In the genomic region with DNA sequence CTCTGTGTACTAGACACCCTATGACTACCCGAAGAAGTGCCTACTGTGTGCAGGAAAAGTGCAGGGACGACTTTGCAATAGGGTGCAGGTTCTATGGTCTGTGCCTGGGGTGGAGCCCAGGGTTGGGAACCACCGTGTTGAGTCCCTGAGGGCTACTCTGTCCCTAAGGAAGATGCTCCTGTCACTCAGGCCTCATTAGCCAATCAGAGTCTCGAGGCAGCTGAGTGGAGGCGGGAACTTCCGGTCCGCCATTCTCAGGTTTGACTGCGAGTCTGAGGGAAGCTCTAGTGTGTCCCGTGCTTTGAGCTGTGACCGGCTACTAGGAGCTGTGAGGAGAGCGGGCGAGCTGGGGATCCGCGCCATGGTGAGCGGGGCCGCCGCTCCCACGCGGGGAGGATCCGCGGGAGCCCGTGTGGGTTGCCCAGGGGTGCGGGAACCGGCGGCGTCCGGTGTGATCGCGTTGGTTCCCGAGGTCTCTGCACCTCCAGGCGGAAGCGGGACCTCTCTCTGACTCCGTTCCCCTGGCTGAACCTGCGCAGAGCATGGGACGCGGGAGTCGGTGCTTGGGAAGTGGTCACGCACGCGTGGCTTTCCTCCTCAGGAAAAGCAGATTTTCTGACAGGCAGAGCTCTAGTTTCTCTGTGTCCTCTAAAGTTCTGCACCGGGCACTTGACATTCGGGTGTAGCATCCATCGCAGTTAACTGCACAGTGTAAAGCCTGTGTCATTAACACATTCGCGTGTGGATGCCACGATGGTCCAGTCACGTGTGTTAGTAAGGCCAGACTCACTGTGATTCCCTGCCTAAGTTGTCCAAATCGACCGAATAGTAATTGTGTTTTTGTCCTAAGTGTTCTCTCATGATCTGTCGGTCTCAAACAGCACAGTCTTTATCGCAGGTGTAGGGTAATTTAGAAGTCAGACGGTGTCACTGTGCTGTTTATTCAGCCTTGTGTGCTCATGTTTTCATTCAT, we compare ENCODE assay signal across 8 mouse cellular contexts. TPM values are rescaled to one million over a fixed set of nuclear protein-coding genes. Genes with fewer than 3 reads are reported as not detected.
DNase-seq lines count a peak whose midpoint lies in the region; ATAC-seq lines count a peak whose summit lies in the region.
"Not testable (repeated sequence)": the region's sequence is repeated elsewhere in the genome, so short reads cannot be mapped to it uniquely, and the experiment has no call there.

A gene (plus strand): TSS at position 257 of the 973 bp plus-strand sequence.

- intact Hi-C loops in gastrocnemius, postnatal 14 days (cut with DNase I; ENCODE audit: low total_unique reads) = not testable (repeated sequence)

- peak within 1 kb of the TSS; percentile 90 for H3K4me3 ChIP-seq in megakaryocyte, embryonic 14.5 days (replicated peaks)

- peak; percentile 78 for DNase-seq in adrenal gland, adult 18-20 months (ENCODE audit: low spot score in 2 of 2)
- DNase-seq in embryo, embryonic 10.5 days (ENCODE audit: low spot score) = peak; percentile 97
- peak; percentile 78 for DNase-seq in gastrocnemius, postnatal 14 days
- DNase-seq in left cerebral cortex, adult 9 months (ENCODE audit: low spot score in 2 of 2) = peak; percentile 79 to 92
- DNase-seq in right cerebral cortex, adult 2 months (ENCODE audit: low spot score in 2 of 2) = peak; percentile 87 to 88
- DNase-seq in urinary bladder, postnatal 14 days (ENCODE audit: low spot score) = peak; percentile 88

- peaks cover 13% of the 10 kb centered on the region; the same call in 1 of the 2 replicates for H3K9me3 ChIP-seq in megakaryocyte, embryonic 14.5 days

- H3K4me1 ChIP-seq in megakaryocyte, embryonic 14.5 days = peaks cover 49% of the 10 kb centered on the region

- ATAC-seq in inflammation-experienced regulatory T-cells, adult 6 months = peak; percentile 97

- peaks cover 47% of the 10 kb centered on the region for H3K36me3 ChIP-seq in megakaryocyte, embryonic 14.5 days (replicated peaks; ENCODE audit: low read length)

- not testable (repeated sequence) for H3K27me3 ChIP-seq in megakaryocyte, embryonic 14.5 days (replicated peaks)

RNA-seq across cellular contexts. Expression of the gene that starts here (rescaled TPM):
- total RNA-seq in adrenal gland, adult 18-20 months (2021) = 1 to 10 TPM; 2.4 to 2.8 TPM
- total RNA-seq in gastrocnemius, postnatal 14 days (2021) = 1 to 10 TPM; 1.6 to 1.8 TPM
- 1 to 10 TPM; 5.2 to 9.4 (median 9.1) TPM for polyA plus RNA-seq in inflammation-experienced regulatory T-cells, adult 6 months (2017; shearing (Covaris generic))
- polyA plus RNA-seq in megakaryocyte, embryonic 14.5 days (2012; ENCODE audit: insufficient read depth, low replicate concordance) = 0.19 TPM in 1 of 2 replicates, not detected in the other

Comparison
In these comparisons a context has a peak if more than half of its experiments do, and no peak if none do; other contexts are left out.
1. Peak in every context shown above with its lines: DNase-seq, ATAC-seq and H3K4me3 ChIP-seq.